Mouse (Mus musculus) liver, embryonic 15.5 days (tissue): ENCODE results near the gene Khsrp. TPM values are rescaled to one million over a fixed set of nuclear protein-coding genes. Genes with fewer than 3 reads are reported as not detected.
A peak's percentile ranks its signal among the peaks of the same experiment; 100 is the strongest.

Experiments
- ATAC-seq: fragments of 200-750 bp; cut with Nextera tagmentation; 2 replicates; pipeline ENCODE4 v1.8.0; 2017; ENCODE audit warnings: moderate number of reproducible peaks, mild to moderate bottlenecking, moderate library complexity; ENCODE audit not compliant: insufficient read depth
- H3K27ac ChIP-seq: fragments of 300-500 bp; sonication (generic); replicated peaks from 2 replicates; pipeline ENCODE4 v1.5.1; 2015; ENCODE audit warnings: mild to moderate bottlenecking, inconsistent platforms
- H3K27me3 ChIP-seq: fragments of 300-500 bp; sonication (generic); 2 replicates; pipeline ENCODE4 v1.6.1; 2015; ENCODE audit warnings: mild to moderate bottlenecking, inconsistent platforms
- H3K36me3 ChIP-seq: fragments of 300-500 bp; sonication (generic); replicated peaks from 2 replicates; pipeline ENCODE4 v1.6.1; 2015; ENCODE audit warnings: moderate library complexity, mild to moderate bottlenecking, inconsistent platforms
- H3K4me1 ChIP-seq: fragments of 300-500 bp; sonication (generic); replicated peaks from 2 replicates; pipeline ENCODE4 v1.6.1; 2015; ENCODE audit warnings: inconsistent platforms
- H3K4me2 ChIP-seq: fragments of 300-500 bp; sonication (generic); 2 replicates; pipeline ENCODE4 v1.6.1; 2015; ENCODE audit warnings: moderate library complexity, mild to moderate bottlenecking, inconsistent platforms
- H3K4me3 ChIP-seq: fragments of 300-500 bp; sonication (generic); replicated peaks from 2 replicates; pipeline ENCODE4 v1.5.1; 2015; ENCODE audit warnings: mild to moderate bottlenecking, inconsistent platforms
- H3K9ac ChIP-seq: fragments of 300-500 bp; sonication (generic); 2 replicates; pipeline ENCODE4 v1.6.1; 2015; ENCODE audit warnings: moderate library complexity, mild to moderate bottlenecking, inconsistent platforms
- H3K9me3 ChIP-seq: fragments of 300-500 bp; sonication (generic); replicated peaks from 2 replicates; pipeline ENCODE4 v1.6.1; 2016; ENCODE audit warnings: inconsistent platforms
- WGBS: fragments of 180-500 bp; shearing (Covaris S2); methylation state at CpG from one replicate; pipeline ENCODE4 v1.1.7; 2015; ENCODE audit warnings: mixed read lengths; ENCODE audit not compliant: insufficient replicate concordance; 5-methylcytosine and 5-hydroxymethylcytosine counted together
- polyA plus RNA-seq: library from polyadenylated mRNA; unstranded; fragments of >200 nt; fragmentation: Nextera tagmentation; extraction: Ambion mirVana; gene quantifications from 2 replicates; pipeline ENCODE4 v1.2.1, GENCODE M21; 2015

Khsrp gene
- polyA plus RNA-seq, 1 experiment from 2014 or later, result 21.4 TPM

- H3K9ac ChIP-seq, result peak overlapping the region; percentile 74
- ATAC-seq, result peak; percentile 88
Measured at GRCm38 (mm10) chr17:57031661-57032420, 519 bp upstream of the Khsrp start.

GRCm38 (mm10) chr17:57029691-57030090 is 1.6 kb downstream of the Khsrp start:
- H3K4me2 ChIP-seq, result peak overlapping the region; percentile 91
- WGBS, result 19% methylated on average over 8 of the region's 8 CpGs
- H3K9me3 ChIP-seq, result no peaks in the 10 kb centered on the region
- peak overlapping the region; percentile 100 for H3K9ac ChIP-seq
- peak overlapping the region; percentile 94 for H3K27ac ChIP-seq
- H3K27me3 ChIP-seq, result no peaks in the 10 kb centered on the region
- ATAC-seq, result no peak
- H3K4me1 ChIP-seq, result peaks cover 59% of the 10 kb centered on the region
- peak overlapping the region; percentile 97 for H3K4me3 ChIP-seq
- H3K36me3 ChIP-seq, result peaks cover 43% of the 10 kb centered on the region

More at GRCm38 (mm10) chr17:57031661-57032420, 519 bp upstream of the Khsrp start:
- Histone ChIP-seq H3K4me1 (peaks cover 46% of the 10 kb centered on the region), H3K4me2 (peak overlapping the region; percentile 90), H3K9me3 (no peaks in the 10 kb centered on the region), H3K27ac (peak overlapping the region; percentile 93), H3K27me3 (no peaks in the 10 kb centered on the region), H3K36me3 (peaks cover 22% of the 10 kb centered on the region), H3K4me3 (peak overlapping the region; percentile 97)
- under 1% methylated on average over 38 of the region's 38 CpGs for WGBS

GRCm38 (mm10) chr17:57027471-57027870 is 3.9 kb downstream of the Khsrp start:
- 59% methylated on average over 4 of the region's 4 CpGs for WGBS
- Histone ChIP-seq H3K27ac (peak overlapping the region; percentile 12; the same call in 1 of the 2 replicates), H3K4me1 (peaks cover 70% of the 10 kb centered on the region), H3K4me2 (0 out of 2 replicates have a peak overlapping the region, but pooled peaks have one; percentile 8), H3K27me3 (no peaks in the 10 kb centered on the region), H3K4me3 (no peak overlapping the region), H3K9ac (no peak overlapping the region), H3K36me3 (peaks cover 65% of the 10 kb centered on the region), H3K9me3 (no peaks in the 10 kb centered on the region)
- ATAC-seq, result no peak

- Histone ChIP-seq H3K4me2 (no peak overlapping the region), H3K27me3 (no peaks in the 10 kb centered on the region), H3K9me3 (no peaks in the 10 kb centered on the region), H3K4me3 (no peak overlapping the region), H3K27ac (peak overlapping the region; percentile 79), H3K9ac (no peak overlapping the region), H3K36me3 (peaks cover 63% of the 10 kb centered on the region), H3K4me1 (peaks cover 69% of the 10 kb centered on the region)
- ATAC-seq, result peak; percentile 33; the same call in 1 of the 2 replicates
- WGBS, result 29% methylated on average over 5 of the region's 5 CpGs
Measured at GRCm38 (mm10) chr17:57020960-57021359, 10.4 kb downstream of the Khsrp start.

- Histone ChIP-seq H3K4me1 (peaks cover 67% of the 10 kb centered on the region), H3K9me3 (no peaks in the 10 kb centered on the region), H3K36me3 (peaks cover 50% of the 10 kb centered on the region), H3K4me2 (peak overlapping the region; percentile 36), H3K4me3 (no peak overlapping the region), H3K27ac (peak overlapping the region; percentile 79), H3K9ac (peak overlapping the region; percentile 4; the same call in 1 of the 2 replicates), H3K27me3 (no peaks in the 10 kb centered on the region)
- peak; percentile 79 for ATAC-seq
- 35% methylated on average over 2 of the region's 2 CpGs for WGBS
Measured at GRCm38 (mm10) chr17:57019693-57020092, 11.6 kb downstream of the Khsrp start.

- Histone ChIP-seq H3K27me3 (no peaks in the 10 kb centered on the region), H3K4me3 (peak overlapping the region; percentile 74), H3K4me2 (peak overlapping the region; percentile 92), H3K4me1 (peaks cover 43% of the 10 kb centered on the region), H3K9ac (peak overlapping the region; percentile 75), H3K36me3 (peaks cover 23% of the 10 kb centered on the region), H3K9me3 (no peaks in the 10 kb centered on the region), H3K27ac (peak overlapping the region; percentile 90)
- no peak for ATAC-seq
- 71% methylated on average over 13 of the region's 13 CpGs for WGBS
Measured at GRCm38 (mm10) chr17:57012245-57012795, 19.0 kb downstream of the Khsrp start.

- H3K9me3 ChIP-seq, result no peaks in the 10 kb centered on the region
- peak within 1 kb of the TSS; percentile 82 for H3K9ac ChIP-seq
- peaks cover 31% of the 10 kb centered on the region for H3K36me3 ChIP-seq
- H3K4me2 ChIP-seq, result peak within 1 kb of the TSS; percentile 92
- H3K4me3 ChIP-seq, result peak within 1 kb of the TSS; percentile 74
- WGBS, result under 1% methylated on average over 51 of the region's 51 CpGs
- no peaks in the 10 kb centered on the region for H3K27me3 ChIP-seq
- peak; percentile 87 for ATAC-seq
- H3K4me1 ChIP-seq, result peaks cover 50% of the 10 kb centered on the region
- H3K27ac ChIP-seq, result peak within 1 kb of the TSS; percentile 90
Measured at GRCm38 (mm10) chr17:57011236-57012141, 19.8 kb downstream of the Khsrp start, which contains the start of the genes Gtf2f1 and Gm17949. TSS of gene Gtf2f1 (minus strand) at chr17:57011288. TSS of gene Gm17949 (plus strand) at chr17:57011469.

- no peaks in the 10 kb centered on the region for H3K27me3 ChIP-seq
- H3K9ac ChIP-seq, result peak overlapping the region; percentile 82
- WGBS, result under 1% methylated on average over 19 of the region's 19 CpGs
- peaks cover 37% of the 10 kb centered on the region for H3K36me3 ChIP-seq
- peak; percentile 59 for ATAC-seq
- H3K4me2 ChIP-seq, result peak overlapping the region; percentile 92
- peaks cover 46% of the 10 kb centered on the region for H3K4me1 ChIP-seq
- peak overlapping the region; percentile 90 for H3K27ac ChIP-seq
- H3K9me3 ChIP-seq, result no peaks in the 10 kb centered on the region
- peak overlapping the region; percentile 74 for H3K4me3 ChIP-seq
Measured at GRCm38 (mm10) chr17:57010911-57011235, 20.4 kb downstream of the Khsrp start.

- Histone ChIP-seq H3K36me3 (peaks cover 73% of the 10 kb centered on the region), H3K4me2 (no peak overlapping the region), H3K9ac (no peak overlapping the region), H3K9me3 (no peaks in the 10 kb centered on the region), H3K27ac (no peak overlapping the region), H3K4me3 (no peak overlapping the region), H3K4me1 (peaks cover 56% of the 10 kb centered on the region), H3K27me3 (no peaks in the 10 kb centered on the region)
- no peak for ATAC-seq
- 79% methylated on average over 13 of the region's 13 CpGs for WGBS
Measured at GRCm38 (mm10) chr17:57007137-57007905, 24.0 kb downstream of the Khsrp start.

- Histone ChIP-seq H3K4me3 (no peak overlapping the region), H3K9ac (no peak overlapping the region; the same call in 1 of the 2 replicates), H3K36me3 (peaks cover 78% of the 10 kb centered on the region), H3K9me3 (no peaks in the 10 kb centered on the region), H3K4me2 (no peak overlapping the region; the same call in 1 of the 2 replicates), H3K27ac (no peak overlapping the region; the same call in 1 of the 2 replicates), H3K4me1 (peaks cover 45% of the 10 kb centered on the region), H3K27me3 (no peaks in the 10 kb centered on the region)
- 54% methylated on average over 7 of the region's 7 CpGs for WGBS
- peak; percentile 63 for ATAC-seq
Measured at GRCm38 (mm10) chr17:57003994-57004393, 27.3 kb downstream of the Khsrp start.
